Mouse (Mus musculus) stomach, postnatal 0 days (tissue): Measurements from ENCODE around the gene Mttp.

ENCODE experiments used
- CTCF ChIP-seq: IDR thresholded peaks from 2 replicates; pipeline ENCODE4 v1.5.1; 2016; ENCODE audit warnings: antibody characterized with exemption, low read depth, mild to moderate bottlenecking, moderate library complexity
- EP300 ChIP-seq: optimal IDR thresholded peaks from 2 replicates; pipeline ENCODE3; 2016; ENCODE audit warnings: antibody characterized with exemption

- TF ChIP-seq EP300 (no peak), CTCF (no peak)
These were observed 38.6 kb upstream of the Mttp start for GRCm38 (mm10) chr3:138183371-138183770.
